Mouse (Mus musculus): Measurements from ENCODE around the gene Per3.

The Per3 gene

GRCm38 (mm10) chr4:150956369-150957105 lies 87.9 kb downstream of the Per3 start:
- DNase-seq (ENCODE audit: low spot score), result no peak

Data from urinary bladder, postnatal 25 days (tissue).